Mouse (Mus musculus) Muller cell, postnatal 12 days (primary cell): Measurements from ENCODE around the gene Jam2.

Experiments
- DNase-seq: peaks from one replicate; pipeline ENCODE4 v3.0.0-alpha.2; 2015; ENCODE audit errors: inconsistent ontology term

Gene Jam2

GRCm38 (mm10) chr16:84779718-84780117 is 5.8 kb downstream of the Jam2 start:
- DNase-seq = no peak

- peak; percentile 47 for DNase-seq
Observed at GRCm38 (mm10) chr16:84783279-84783678, 9.4 kb downstream of the Jam2 start.

DNA sequence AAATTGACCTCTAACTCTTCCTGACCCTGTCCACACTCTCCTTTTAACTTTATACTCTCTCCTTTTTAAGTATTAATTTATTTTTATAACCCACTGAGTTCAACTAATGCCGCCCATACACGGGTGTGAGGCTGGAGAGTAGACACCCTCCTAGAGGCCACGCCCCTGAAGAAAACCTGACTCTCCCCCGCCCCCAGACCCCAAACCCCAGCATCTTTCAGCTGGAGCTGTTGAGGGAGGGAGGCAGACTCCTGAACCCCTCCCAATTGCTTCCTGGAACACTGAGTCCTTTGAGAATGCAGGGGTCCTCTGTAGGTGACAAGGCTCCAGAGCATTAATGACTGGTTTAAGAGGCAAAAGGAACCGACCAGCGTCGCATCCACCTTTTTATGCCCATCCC is 11.0 kb downstream of the Jam2 start:
- no peak for DNase-seq

DNA sequence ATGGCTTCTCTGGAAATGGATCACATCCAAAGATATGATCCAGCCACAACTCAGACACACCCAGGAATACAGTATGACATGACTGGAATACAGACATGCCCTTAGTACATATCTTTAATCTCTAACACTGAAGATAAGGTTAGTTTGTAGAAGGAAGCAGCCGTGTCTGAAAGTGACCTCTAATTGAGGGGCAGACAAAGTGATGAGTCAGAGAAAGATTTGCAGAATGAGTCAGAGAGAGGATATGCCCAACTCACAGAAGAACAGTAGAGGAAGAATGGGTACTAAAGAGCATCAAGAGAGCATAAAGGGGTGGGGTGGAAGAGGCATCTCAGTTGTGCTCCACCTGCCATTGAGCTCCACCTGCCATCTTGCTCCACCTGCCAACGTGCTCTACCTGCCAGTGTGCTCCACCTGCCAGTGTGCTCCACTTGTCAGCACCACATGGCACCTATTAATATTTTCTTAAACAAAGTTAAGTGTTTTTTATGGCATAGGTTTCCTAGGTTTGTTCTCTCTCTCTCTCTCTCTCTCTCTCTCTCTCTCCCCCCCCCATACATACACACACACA is 16.8 kb downstream of the Jam2 start:
- DNase-seq = peak; percentile 8

- DNase-seq = no peak
Observed at GRCm38 (mm10) chr16:84793401-84793800, 19.5 kb downstream of the Jam2 start.

DNA sequence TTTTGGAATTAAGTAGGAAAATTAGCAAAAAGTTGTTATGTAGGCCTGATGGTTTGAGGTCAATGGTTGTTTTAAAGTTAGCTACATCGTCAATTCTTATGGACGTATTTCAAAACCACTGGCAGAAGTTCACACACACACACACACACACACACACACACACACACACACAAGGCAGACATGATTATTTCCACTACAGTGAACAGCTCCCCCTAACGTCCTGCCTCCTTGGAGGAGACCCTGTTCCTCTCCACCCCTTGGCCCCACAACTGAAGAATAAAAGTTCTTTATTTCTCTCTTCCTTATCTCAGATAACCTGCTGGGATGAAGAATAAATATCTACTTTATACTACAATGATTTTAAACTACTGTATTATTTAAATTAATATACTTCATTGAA is 21.4 kb downstream of the Jam2 start:
- no peak for DNase-seq

DNA sequence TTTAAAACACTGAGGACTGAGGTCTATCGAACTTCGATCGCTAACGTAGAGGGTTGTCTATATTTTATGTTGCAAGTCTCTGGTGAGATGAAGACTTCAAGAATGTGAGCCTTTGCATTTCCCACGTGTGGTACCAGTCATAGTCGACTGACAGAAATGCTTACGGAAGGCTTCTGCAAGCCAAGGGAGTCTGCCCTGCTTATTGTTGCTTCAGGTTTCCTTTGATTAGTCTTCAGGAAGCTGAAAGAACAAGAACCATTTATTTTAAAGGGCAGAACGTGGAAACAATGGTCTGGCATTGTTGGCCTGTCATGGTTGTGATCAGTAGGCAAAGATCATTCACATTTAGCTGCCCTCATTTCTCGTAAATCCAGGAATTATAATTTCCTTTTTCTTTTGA is 22.8 kb downstream of the Jam2 start:
- DNase-seq = no peak

DNA sequence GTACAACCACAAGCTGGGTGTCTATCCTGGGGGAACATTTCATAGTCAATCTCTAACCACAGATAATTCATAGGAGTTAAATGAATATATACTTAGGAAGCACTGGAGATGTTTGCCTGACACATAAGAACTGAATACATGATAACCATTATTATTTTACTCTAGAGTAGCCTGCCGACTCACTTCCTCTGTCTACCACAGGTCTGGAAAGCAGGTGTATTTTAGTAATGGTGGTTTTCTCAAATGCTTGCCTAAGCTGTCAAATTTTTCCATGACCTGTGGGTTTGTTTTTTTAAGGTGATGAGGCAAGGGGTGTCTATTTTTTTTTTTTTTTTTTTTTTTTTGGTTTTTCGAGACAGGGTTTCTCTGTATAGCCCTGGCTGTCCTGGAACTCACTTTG is 26.1 kb downstream of the Jam2 start:
- no peak for DNase-seq

DNA sequence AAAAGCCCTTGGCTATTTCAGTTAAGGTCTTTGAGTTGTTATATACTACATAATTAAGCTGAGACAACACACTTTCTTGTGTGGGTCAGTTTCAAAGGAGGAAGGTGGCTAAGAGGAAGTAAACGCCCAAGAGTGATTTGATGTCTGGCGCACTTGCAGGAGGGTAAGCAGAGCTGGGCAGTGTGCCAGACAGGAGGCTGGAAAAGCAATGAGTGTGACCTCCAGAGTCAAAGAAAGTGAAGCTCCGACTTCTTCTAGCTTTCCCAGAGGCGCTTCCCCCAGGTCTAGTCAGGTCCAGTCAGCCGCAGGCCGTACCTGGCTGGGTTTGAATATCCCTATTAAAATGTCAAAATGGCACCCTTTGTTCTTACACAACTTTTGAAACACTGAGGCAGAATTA is 28.3 kb downstream of the Jam2 start:
- DNase-seq = no peak

DNA sequence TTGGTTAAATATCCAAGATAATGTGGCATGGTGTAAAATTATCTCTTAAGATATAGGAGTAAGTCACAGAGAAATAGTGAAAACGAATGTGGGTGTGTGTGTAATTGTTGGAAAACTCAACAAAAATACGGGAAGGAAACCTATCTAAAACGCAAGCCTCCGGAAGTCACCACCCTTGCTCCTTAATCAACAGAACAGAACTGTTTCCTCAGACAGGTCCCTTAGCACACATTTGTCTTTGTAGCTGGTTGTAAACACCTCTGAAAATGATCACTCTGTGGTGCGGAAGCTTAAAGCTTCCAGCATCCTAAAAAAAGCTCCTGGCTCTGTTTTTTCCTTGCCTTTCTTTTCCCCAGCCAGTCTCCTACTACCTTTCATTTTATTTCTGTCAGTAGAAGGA is 30.9 kb downstream of the Jam2 start:
- no peak for DNase-seq

GRCm38 (mm10) chr16:84806175-84806574 is 32.3 kb downstream of the Jam2 start:
- DNase-seq = no peak

- no peak for DNase-seq
Observed at GRCm38 (mm10) chr16:84807874-84808273, 34.0 kb downstream of the Jam2 start.

DNA sequence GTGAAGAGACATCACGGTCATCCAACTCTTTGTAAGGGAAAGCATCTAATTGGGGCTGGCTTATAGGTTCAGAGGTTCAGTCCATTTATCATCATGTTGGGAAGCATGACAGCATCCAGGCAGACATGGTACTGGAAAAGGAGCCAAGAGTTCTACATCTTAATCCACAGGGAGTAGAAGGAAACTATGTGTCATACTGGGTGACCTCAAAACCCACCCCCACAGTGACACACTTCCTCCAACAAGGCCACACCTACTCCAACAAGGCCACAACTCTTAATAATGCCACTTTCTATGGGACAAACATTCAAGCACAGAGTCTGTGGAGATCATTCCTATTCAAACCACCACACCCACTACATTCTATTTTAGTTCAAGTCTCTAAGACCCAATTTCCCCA is 36.3 kb downstream of the Jam2 start:
- DNase-seq = no peak

GRCm38 (mm10) chr16:84813852-84814251 is 39.9 kb downstream of the Jam2 start:
- no peak for DNase-seq

GRCm38 (mm10) chr16:84814511-84814910 is 40.6 kb downstream of the Jam2 start:
- DNase-seq = no peak

DNA sequence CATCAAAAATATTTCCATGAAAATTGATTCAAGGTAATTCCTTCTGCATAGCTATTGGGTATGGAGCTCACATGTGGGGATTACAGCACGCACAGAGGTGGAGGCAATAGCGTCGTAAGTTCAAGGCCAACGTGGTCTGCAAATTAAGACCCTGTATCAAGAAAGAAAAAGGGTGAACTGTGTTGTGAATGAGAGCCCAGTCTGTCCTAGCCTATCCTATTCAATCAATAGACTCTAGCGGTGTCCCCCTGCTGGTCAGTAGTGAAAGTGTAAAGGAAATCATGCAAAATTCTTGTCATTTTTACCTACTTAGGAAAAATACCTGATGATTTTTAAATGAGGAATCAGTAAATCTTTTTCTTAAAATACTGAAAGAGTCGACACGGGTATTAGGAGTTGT is 43.5 kb downstream of the Jam2 start:
- peak; percentile 36 for DNase-seq

DNA sequence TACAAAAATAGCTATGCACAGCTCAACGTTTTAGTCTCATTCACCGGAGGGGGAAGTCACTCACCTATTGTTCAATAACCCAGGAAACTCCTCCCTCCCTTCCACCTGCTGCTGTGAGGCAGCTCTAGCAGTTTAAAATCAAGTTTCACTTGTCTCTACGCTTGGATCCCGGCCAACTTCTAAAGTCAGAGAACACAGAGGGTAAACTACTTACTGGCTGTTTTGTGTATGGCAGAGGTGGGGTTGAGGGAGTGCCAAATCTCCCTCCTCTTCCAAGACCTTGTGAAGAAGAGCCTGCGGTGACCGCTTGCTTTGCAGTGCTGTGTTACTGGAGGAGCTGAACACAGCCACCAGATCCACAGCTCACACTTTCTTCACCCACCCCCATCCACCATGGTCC is 51.1 kb downstream of the Jam2 start:
- DNase-seq = no peak

DNA sequence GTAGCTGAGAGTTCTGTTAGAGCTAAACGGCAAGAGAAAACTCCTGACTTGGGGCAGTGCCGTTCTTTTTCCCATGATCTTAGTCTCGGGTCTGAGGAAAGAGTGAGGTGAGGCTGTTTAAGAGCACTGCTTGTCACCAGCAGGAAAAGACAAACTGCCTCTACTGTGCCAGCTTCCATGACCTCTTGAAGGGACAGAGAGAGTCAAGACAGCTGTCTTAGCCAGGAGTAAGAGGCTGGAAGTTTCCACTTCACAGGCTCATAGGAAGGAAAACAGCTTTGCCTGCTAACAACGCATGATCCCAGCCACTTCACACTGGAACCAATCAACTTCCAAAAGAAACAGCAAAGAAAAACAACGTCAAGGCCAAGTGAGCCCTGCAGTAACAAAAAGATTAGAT is 57.8 kb downstream of the Jam2 start:
- no peak for DNase-seq

DNA sequence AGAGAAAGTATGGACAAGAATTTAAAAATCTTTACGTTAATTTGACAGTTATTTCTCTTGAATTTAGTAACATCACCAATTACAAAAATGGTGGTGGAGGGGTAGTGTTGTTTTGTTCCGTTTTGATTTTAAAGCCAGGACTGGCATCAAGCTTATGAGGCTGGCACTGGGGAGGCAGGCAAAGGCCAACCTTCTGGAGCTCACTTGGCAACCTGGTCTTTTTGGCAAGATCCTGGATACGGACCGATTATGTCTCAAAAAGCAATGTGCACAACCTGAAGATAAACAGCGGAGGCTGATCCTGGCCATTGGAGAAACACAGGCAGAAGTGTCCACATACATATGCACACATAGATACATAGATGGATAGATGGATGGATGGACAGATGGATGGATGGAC is 58.8 kb downstream of the Jam2 start:
- no peak for DNase-seq

DNA sequence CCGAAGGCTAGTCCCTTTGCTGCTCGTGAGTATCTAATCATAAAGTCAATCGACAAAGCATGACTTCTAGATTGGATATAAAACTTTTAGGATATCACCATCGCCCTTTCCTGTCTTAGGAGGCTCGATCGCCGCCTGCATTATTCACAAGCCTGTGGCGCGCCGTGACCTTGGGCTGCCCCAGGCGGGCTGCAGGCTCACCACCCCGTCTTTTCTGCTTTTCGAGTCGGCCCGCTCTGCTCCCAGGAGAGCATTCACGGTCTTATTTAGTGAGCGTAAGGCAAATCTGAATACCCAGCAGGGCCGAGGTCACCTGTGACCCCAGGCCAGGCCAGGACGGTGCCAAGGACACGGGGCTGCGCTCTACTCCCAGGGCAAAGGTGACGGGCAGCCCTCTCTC is 60.4 kb downstream of the Jam2 start:
- DNase-seq = no peak

GRCm38 (mm10) chr16:84834745-84835440 is 61.0 kb downstream of the Jam2 start, which contains the start of gene Gabpa:
TSS of gene Gabpa (plus strand) at chr16:84834925.
- DNase-seq = peak; percentile 97

- peak; percentile 92 for DNase-seq
Observed at GRCm38 (mm10) chr16:84835441-84835822, 61.5 kb downstream of the Jam2 start, which contains the start of gene Atp5j. TSS of gene Atp5j (minus strand) at chr16:84835625.

- DNase-seq = peak; percentile 57
Observed at GRCm38 (mm10) chr16:84835823-84836743, 62.2 kb downstream of the Jam2 start.
